Mouse (Mus musculus) spleen, adult 2 months (tissue): Measurements from ENCODE around the gene Metap1d.

Source experiments
- CTCF ChIP-seq: fragments of 200-500 bp; IDR thresholded peaks from 2 replicates; pipeline ENCODE4 v1.5.1; 2011; ENCODE audit warnings: mild to moderate bottlenecking, inconsistent platforms; ENCODE audit not compliant: insufficient read depth, insufficient read length, insufficient replicate concordance; ENCODE audit errors: extremely low read depth
- POLR2A ChIP-seq: fragments of 200-500 bp; IDR thresholded peaks from 2 replicates; pipeline ENCODE4 v1.6.1; 2011; ENCODE audit warnings: low read depth, low read length, inconsistent platforms

GRCm38 (mm10) chr2:71544391-71545285 is 91.6 kb downstream of the Metap1d start:
- TF ChIP-seq CTCF (no peak), POLR2A (no peak)
